Comparison of ENCODE assay signal across 8 mouse cellular contexts in genomic region chr13:102678482-102678881, GRCm38 (mm10). TPM values are rescaled to one million over a fixed set of nuclear protein-coding genes. Genes with fewer than 3 reads are reported as not detected.
DNase-seq lines count a peak whose midpoint lies in the region; ATAC-seq lines count a peak whose summit lies in the region.

No protein-coding gene starts in this region.

- no peaks in the 10 kb centered on the region for H3K9me3 ChIP-seq in embryonic facial prominence, embryonic 13.5 days
- H3K9me3 ChIP-seq in heart, embryonic 16.5 days (replicated peaks; ENCODE audit: control insufficient read depth, low read length) = no peaks in the 10 kb centered on the region
- no peaks in the 10 kb centered on the region for H3K9me3 ChIP-seq in neural tube, embryonic 14.5 days (ENCODE audit: control insufficient read depth, low read length)

- 7% methylated on average over 2 of the region's 2 CpGs for WGBS in embryonic facial prominence, embryonic 13.5 days
- 2% methylated on average over 2 of the region's 2 CpGs for WGBS in heart, embryonic 16.5 days
- WGBS in neural tube, embryonic 14.5 days = 12% methylated on average over 2 of the region's 2 CpGs

- H3K27me3 ChIP-seq in embryonic facial prominence, embryonic 13.5 days = no peaks in the 10 kb centered on the region
- no peaks in the 10 kb centered on the region for H3K27me3 ChIP-seq in heart, embryonic 16.5 days (ENCODE audit: control insufficient read depth, insufficient read depth, low read length)
- H3K27me3 ChIP-seq in neural tube, embryonic 14.5 days (ENCODE audit: control insufficient read depth, insufficient read depth, low read length) = no peaks in the 10 kb centered on the region

- H3K9ac ChIP-seq in embryonic facial prominence, embryonic 13.5 days = no peak overlapping the region
- no peak overlapping the region for H3K9ac ChIP-seq in heart, embryonic 16.5 days (ENCODE audit: low read length)
- no peak overlapping the region for H3K9ac ChIP-seq in neural tube, embryonic 14.5 days (replicated peaks; ENCODE audit: low read depth, low read length)

- 0 out of 2 replicates have a peak, but pooled peaks have one; percentile 37 for ATAC-seq in embryonic facial prominence, embryonic 13.5 days (ENCODE audit: insufficient number of reproducible peaks, insufficient read depth, low FRiP score, low TSS enrichment, low read depth)
- ATAC-seq in heart, embryonic 16.5 days (replicated peaks; ENCODE audit: extremely low read depth, insufficient read depth, low FRiP score) = peak; percentile 60
- ATAC-seq in neural tube, embryonic 14.5 days (ENCODE audit: low read depth) = peak; percentile 72

- no peaks in the 10 kb centered on the region for H3K4me1 ChIP-seq in embryonic facial prominence, embryonic 13.5 days
- H3K4me1 ChIP-seq in heart, embryonic 16.5 days (ENCODE audit: control insufficient read depth, insufficient read depth, low read length) = no peaks in the 10 kb centered on the region
- no peaks in the 10 kb centered on the region for H3K4me1 ChIP-seq in neural tube, embryonic 14.5 days (ENCODE audit: control insufficient read depth, insufficient read depth, low read length)

- no peak overlapping the region for H3K4me2 ChIP-seq in embryonic facial prominence, embryonic 13.5 days
- no peak overlapping the region for H3K4me2 ChIP-seq in heart, embryonic 16.5 days (ENCODE audit: low read depth, low read length)
- no peak overlapping the region for H3K4me2 ChIP-seq in neural tube, embryonic 14.5 days (ENCODE audit: low read depth, low read length)

- no peak overlapping the region for H3K4me3 ChIP-seq in embryonic facial prominence, embryonic 13.5 days
- no peak overlapping the region for H3K4me3 ChIP-seq in heart, embryonic 16.5 days (ENCODE audit: low read length)
- no peak overlapping the region for H3K4me3 ChIP-seq in neural tube, embryonic 14.5 days (ENCODE audit: low read depth, low read length)

- H3K27ac ChIP-seq in embryonic facial prominence, embryonic 13.5 days = no peak overlapping the region
- H3K27ac ChIP-seq in heart, embryonic 16.5 days (ENCODE audit: low read length) = no peak overlapping the region
- H3K27ac ChIP-seq in neural tube, embryonic 14.5 days (ENCODE audit: low read depth, low read length) = no peak overlapping the region

- H3K36me3 ChIP-seq in embryonic facial prominence, embryonic 13.5 days = no peaks in the 10 kb centered on the region
- H3K36me3 ChIP-seq in heart, embryonic 16.5 days (ENCODE audit: control insufficient read depth, insufficient read depth) = no peaks in the 10 kb centered on the region
- H3K36me3 ChIP-seq in neural tube, embryonic 14.5 days (ENCODE audit: control insufficient read depth, insufficient read depth, low read length) = no peaks in the 10 kb centered on the region

- DNase-seq in CD8-positive naive resting alpha-beta T cell, adult 2 months (ENCODE audit: low read depth in 2 of 2, low spot score in 2 of 2) = peak; percentile 18 to 35
- peak; percentile 74 to 80 for DNase-seq in adrenal gland, postnatal 36 days
- peak; percentile 82 to 86 for DNase-seq in kidney, postnatal 4 days
- peak; percentile 66 to 74 for DNase-seq in lung, adult 18-20 months
- peak; percentile 85 for DNase-seq in testis, postnatal 10 days (ENCODE audit: low spot score)

RNA-seq across cellular contexts. Expression of gene Cd180, which starts 14.9 kb away (rescaled TPM):
- 1 to 10 TPM; 1.1 to 2.0 TPM for total RNA-seq in adrenal gland, postnatal 36 days (2021)
- polyA plus RNA-seq in embryonic facial prominence, embryonic 13.5 days (2015; fragmentation: Nextera tagmentation; extraction: Ambion mirVana) = 0.55 and 0.91 TPM in 2 replicates
- 0.62 and 0.87 TPM in 2 replicates for polyA plus RNA-seq in heart, embryonic 16.5 days (2015; fragmentation: Nextera tagmentation; extraction: Ambion mirVana)
- polyA plus RNA-seq in neural tube, embryonic 14.5 days (2014; fragmentation: Nextera tagmentation; extraction: Ambion mirVana) = 0.79 and 1.4 TPM in 2 replicates

Comparison
In these comparisons a context has a peak if more than half of its experiments do, and no peak if none do; other contexts are left out.
1. DNase-seq: peak in every context shown above with its lines; median percentile 85 in testis, postnatal 10 days; 84 in kidney, postnatal 4 days; 77 in adrenal gland, postnatal 36 days; 70 in lung, adult 18-20 months; 26 in CD8-positive naive resting alpha-beta T cell, adult 2 months.